Mouse (Mus musculus): ENCODE data around the gene Uchl1. TPM values are rescaled to one million over a fixed set of nuclear protein-coding genes. Genes with fewer than 3 reads are reported as not detected.

The Uchl1 gene
- polyA plus RNA-seq, 1 experiment from 2014 or later: 400 TPM

DNA sequence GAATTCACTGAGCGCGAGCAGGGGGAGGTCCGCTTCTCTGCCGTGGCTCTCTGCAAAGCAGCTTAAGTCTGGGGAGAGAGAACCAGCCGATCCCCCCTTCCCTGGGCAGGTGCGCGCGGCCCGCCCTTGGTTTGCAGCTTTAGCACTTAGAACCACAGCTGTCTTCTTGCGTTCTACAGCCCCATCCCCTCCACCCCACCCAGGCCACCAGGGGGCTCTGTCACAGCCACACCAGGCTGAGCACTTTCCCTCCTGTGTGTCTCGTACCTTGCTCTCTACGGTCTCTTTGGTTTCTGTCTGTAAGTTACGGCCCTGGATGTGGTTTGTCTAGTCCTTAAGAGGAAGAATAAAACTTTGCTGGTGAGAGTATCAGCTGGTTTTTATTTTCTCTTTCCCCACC lies 11.0 kb downstream of the Uchl1 start:
- H3K27ac ChIP-seq: no peak overlapping the region
- no peak overlapping the region for H3K4me3 ChIP-seq
- no peaks in the 10 kb centered on the region for H3K9me3 ChIP-seq
- 0 out of 2 replicates have a peak, but pooled peaks cover 3% of the 10 kb centered on the region for H3K4me1 ChIP-seq (replicated peaks)
- DNase-seq (ENCODE audit: low spot score): no peak
- H3K27me3 ChIP-seq (ENCODE audit: insufficient read depth, poor library complexity, severe bottlenecking): no peaks in the 10 kb centered on the region
- peaks cover 85% of the 10 kb centered on the region for H3K36me3 ChIP-seq
- 91% methylated on average over 13 of the region's 13 CpGs for WGBS

DNA sequence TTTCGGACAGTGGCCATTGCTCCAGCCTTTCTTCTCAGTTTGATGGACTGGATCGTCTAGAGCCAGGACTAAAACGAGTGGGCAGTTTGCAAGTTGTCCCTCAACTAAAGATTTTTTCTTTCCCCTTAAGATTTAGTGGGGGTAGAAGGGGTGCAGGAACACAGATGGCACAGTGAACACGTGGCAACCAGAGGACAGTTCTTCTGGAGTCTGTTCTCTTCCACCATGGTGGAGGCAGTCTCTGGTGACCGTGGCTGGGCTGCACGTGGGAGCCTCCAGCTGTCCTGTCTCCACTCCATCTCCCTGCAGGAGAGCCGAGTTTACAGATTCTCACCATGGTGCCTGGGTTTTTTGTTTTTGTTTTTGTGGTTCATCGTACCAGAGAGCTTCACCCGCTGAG lies 11.8 kb downstream of the Uchl1 start:
- Histone ChIP-seq H3K4me1 (replicated peaks) (0 out of 2 replicates have a peak, but pooled peaks cover 3% of the 10 kb centered on the region), H3K9me3 (no peaks in the 10 kb centered on the region), H3K4me3 (no peak overlapping the region), H3K27ac (no peak overlapping the region), H3K27me3 (ENCODE audit: insufficient read depth, poor library complexity, severe bottlenecking) (no peaks in the 10 kb centered on the region), H3K36me3 (peaks cover 76% of the 10 kb centered on the region)
- DNase-seq (ENCODE audit: low spot score): no peak
- WGBS: 79% methylated on average over 9 of the region's 9 CpGs

DNA sequence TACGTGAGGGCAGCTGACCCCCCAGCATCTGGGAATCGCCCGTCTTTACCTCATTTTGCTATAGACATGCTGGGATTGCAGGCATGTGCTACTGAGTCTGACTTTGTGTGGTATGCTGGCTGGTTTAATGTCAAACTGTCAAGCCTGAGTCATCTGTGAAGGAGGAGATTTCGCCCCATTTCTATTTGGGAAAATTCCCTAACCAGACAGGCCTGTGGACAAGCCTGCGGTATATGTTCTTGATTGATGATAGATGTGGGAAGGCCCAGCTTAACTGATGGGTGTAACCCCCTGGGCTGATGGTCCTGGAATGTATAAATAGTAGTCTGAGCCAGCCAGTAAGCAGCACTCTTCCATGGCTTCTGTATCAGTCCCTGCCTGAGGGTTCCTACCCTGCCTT lies 12.4 kb downstream of the Uchl1 start:
- no peaks in the 10 kb centered on the region for H3K9me3 ChIP-seq
- peaks cover 71% of the 10 kb centered on the region for H3K36me3 ChIP-seq
- H3K27ac ChIP-seq: no peak overlapping the region
- no peak for DNase-seq (ENCODE audit: low spot score)
- 0 out of 2 replicates have a peak, but pooled peaks cover 3% of the 10 kb centered on the region for H3K4me1 ChIP-seq (replicated peaks)
- no peaks in the 10 kb centered on the region for H3K27me3 ChIP-seq (ENCODE audit: insufficient read depth, poor library complexity, severe bottlenecking)
- H3K4me3 ChIP-seq: no peak overlapping the region
- whole genome bisulfite sequencing: 87% methylated on average over 5 of the region's 5 CpGs

DNA sequence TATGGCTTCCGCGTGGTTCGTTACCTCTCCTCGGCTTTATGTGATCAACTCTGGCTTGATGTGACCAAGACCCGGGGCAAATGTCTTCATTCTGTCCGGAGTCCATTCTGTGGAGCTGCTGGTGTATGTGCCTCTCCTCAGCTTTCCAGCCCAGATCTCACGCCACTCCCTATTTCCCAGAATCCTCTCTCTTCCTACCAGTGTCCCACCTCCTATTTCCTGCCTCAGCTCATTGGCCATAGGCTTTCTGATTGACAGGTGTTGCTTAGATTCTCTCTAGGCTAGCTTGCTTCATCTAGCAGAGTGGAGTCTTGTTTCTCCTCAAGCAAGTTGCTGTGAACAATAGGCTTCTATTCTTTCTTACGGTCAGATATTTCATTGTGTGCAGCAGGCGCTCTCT lies 13.9 kb downstream of the Uchl1 start:
- Histone ChIP-seq H3K4me1 (replicated peaks) (no peaks in the 10 kb centered on the region), H3K27me3 (ENCODE audit: insufficient read depth, poor library complexity, severe bottlenecking) (no peaks in the 10 kb centered on the region), H3K9me3 (no peaks in the 10 kb centered on the region), H3K27ac (no peak overlapping the region), H3K36me3 (peaks cover 56% of the 10 kb centered on the region), H3K4me3 (no peak overlapping the region)
- DNase-seq (ENCODE audit: low spot score): no peak
- WGBS: 92% methylated on average over 9 of the region's 9 CpGs

DNA sequence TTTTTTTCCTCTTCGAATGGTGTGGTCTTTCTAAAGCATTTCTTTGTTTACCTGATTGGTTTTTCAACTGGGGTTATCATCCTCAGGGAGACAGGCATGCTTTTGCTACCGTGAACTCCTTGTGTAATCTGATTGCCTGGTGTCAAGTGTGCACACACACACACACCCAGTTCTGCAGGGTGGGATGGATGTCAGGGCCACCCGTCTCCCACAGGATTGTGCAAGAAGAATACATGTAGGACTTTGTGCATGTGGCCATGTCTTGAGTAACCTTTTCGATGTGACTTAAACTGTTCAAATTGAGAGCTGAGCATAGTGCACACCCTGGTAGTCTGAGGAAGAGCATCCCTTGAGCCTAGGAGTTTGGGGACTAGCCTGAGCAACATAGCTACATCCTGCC lies 17.3 kb downstream of the Uchl1 start:
- Histone ChIP-seq H3K9me3 (no peaks in the 10 kb centered on the region), H3K4me1 (replicated peaks) (no peaks in the 10 kb centered on the region), H3K27me3 (ENCODE audit: insufficient read depth, poor library complexity, severe bottlenecking) (no peaks in the 10 kb centered on the region), H3K4me3 (no peak overlapping the region), H3K27ac (no peak overlapping the region), H3K36me3 (peaks cover 21% of the 10 kb centered on the region)
- DNase-seq (ENCODE audit: low spot score): no peak
- WGBS: 89% methylated on average over 4 of the region's 4 CpGs

DNA sequence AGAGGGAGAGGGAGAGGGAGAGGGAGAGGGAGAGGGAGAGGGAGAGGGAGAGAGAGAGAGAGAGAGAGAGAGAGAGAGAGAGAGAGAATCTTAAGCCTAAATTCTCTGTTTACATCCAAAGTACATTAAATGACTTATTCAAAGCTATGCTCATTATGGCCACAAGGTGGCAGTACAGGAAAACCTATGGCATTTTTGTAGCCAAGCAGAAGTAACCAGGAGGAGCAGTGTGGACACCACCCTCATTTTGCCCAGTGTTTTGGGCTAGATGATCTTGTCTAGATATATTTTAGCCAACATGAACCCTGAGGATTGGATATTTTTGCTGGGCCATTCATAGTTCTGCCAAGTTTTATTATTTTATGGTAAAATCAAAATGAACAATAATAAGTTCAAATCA lies 21.2 kb downstream of the Uchl1 start:
- no peak overlapping the region for H3K27ac ChIP-seq
- H3K27me3 ChIP-seq (ENCODE audit: insufficient read depth, poor library complexity, severe bottlenecking): no peaks in the 10 kb centered on the region
- H3K9me3 ChIP-seq: no peaks in the 10 kb centered on the region
- H3K4me3 ChIP-seq: no peak overlapping the region
- H3K36me3 ChIP-seq: no peaks in the 10 kb centered on the region
- H3K4me1 ChIP-seq (replicated peaks): peaks cover 10% of the 10 kb centered on the region
- peak; percentile 38 for DNase-seq (ENCODE audit: low spot score)

DNA sequence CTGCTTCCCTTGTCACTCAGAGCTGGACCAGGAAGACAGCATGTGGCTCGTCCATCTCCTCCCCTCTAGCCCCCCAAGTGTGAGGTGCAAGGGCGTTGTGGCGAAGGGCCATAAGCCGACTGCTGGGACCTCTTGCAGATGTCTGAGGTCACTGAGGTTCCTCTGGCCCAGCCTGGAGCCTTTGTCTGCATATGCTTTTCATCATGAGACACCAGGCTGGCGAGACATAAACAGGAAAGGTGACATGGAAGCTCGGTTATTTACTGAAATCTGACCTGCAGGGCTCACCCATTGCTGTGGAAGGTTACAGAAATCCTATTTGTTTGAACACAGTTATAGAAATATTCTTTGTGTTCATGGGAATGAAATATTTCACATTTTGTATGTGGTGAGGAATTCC lies 24.0 kb downstream of the Uchl1 start:
- no peaks in the 10 kb centered on the region for H3K27me3 ChIP-seq (ENCODE audit: insufficient read depth, poor library complexity, severe bottlenecking)
- H3K4me3 ChIP-seq: no peak overlapping the region
- peak; percentile 35 for DNase-seq (ENCODE audit: low spot score)
- no peaks in the 10 kb centered on the region for H3K36me3 ChIP-seq
- 47% methylated on average over 6 of the region's 6 CpGs for WGBS
- H3K4me1 ChIP-seq (replicated peaks): peaks cover 21% of the 10 kb centered on the region
- no peaks in the 10 kb centered on the region for H3K9me3 ChIP-seq
- peak overlapping the region; percentile 59 for H3K27ac ChIP-seq

DNA sequence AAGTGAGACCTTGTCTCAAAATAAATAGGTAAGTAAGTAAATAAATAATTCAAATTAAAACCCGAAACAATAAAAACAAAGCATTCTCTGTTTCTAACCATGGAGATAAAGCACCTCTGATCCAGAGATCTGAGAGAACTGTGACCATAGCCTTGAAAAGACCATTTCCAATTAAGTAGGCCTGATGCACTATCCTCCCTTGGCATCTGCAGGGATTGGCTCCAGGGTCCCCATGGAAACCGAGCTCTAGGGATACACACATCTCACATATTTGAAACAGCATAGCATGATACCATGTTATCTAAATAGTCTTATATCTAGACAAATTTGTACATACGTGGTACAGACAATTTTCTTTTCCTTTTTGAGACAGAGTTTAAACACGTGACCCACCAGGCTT lies 26.1 kb downstream of the Uchl1 start:
- DNase-seq (ENCODE audit: low spot score): no peak
- Histone ChIP-seq H3K27me3 (ENCODE audit: insufficient read depth, poor library complexity, severe bottlenecking) (no peaks in the 10 kb centered on the region), H3K9me3 (no peaks in the 10 kb centered on the region), H3K4me1 (replicated peaks) (peaks cover 21% of the 10 kb centered on the region), H3K36me3 (no peaks in the 10 kb centered on the region), H3K4me3 (no peak overlapping the region), H3K27ac (no peak overlapping the region)
- WGBS: 89% methylated on average over 4 of the region's 4 CpGs

DNA sequence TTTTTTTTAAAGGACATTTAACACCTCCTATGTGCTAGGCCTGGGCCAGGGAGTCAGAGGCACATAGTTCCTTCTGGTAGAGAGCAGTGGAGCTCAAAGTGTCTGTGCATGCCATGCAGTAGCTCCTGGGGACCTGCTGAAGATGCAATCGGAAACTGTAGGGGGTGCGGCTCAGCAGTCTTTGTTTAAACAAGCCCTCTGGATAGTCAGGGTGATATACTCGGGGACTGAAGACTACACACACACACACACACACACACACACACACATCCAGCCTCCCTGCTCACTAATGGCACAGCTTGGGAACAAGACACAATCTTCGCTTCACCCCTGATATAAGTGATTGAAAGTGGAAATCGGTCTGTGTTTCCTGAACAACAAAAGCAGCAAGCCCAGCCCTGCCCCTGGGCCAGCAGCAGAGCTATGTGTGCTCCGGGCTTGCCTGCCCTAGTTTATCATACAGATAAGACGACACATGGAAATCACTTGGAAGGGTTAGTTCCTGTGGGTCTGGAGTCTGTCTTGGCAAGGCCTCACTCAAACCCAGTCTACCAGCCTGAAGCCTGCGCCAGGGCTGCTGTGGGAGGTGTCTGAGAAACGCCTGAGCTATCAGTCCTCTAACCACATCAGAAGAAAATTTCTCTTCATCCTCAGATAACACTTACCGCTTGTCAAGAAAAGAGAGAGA lies 27.6 kb downstream of the Uchl1 start:
- H3K4me3 ChIP-seq: no peak overlapping the region
- peaks cover 21% of the 10 kb centered on the region for H3K4me1 ChIP-seq (replicated peaks)
- 52% methylated on average over 10 of the region's 10 CpGs for WGBS
- DNase-seq (ENCODE audit: low spot score): no peak
- no peaks in the 10 kb centered on the region for H3K27me3 ChIP-seq (ENCODE audit: insufficient read depth, poor library complexity, severe bottlenecking)
- H3K9me3 ChIP-seq: no peaks in the 10 kb centered on the region
- peak overlapping the region; percentile 64; the same call in 1 of the 2 replicates for H3K27ac ChIP-seq
- no peaks in the 10 kb centered on the region for H3K36me3 ChIP-seq

DNA sequence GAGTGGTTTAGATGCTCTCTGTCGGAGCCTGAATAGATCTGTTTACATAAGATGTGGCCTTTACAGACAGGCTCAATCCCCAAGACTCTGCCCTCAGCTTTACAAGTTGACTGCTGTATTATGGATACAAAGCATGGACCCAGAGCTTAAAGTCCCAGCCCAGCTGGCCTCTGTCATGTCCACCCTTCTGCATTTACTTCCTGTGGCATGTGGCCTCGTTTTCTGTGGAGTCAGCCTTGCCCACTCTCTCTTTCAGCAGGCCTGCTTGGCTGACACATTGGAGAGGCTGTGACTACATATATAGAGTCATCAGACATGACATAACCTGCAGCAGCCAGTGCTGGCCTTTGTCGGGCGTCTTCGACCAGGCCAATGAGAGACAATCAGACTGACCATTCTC lies 32.0 kb downstream of the Uchl1 start:
- no peak for DNase-seq (ENCODE audit: low spot score)
- Histone ChIP-seq H3K27ac (no peak overlapping the region), H3K36me3 (no peaks in the 10 kb centered on the region), H3K4me3 (no peak overlapping the region), H3K4me1 (replicated peaks) (peaks cover 19% of the 10 kb centered on the region), H3K9me3 (no peaks in the 10 kb centered on the region), H3K27me3 (ENCODE audit: insufficient read depth, poor library complexity, severe bottlenecking) (peaks cover 1% of the 10 kb centered on the region)
- 86% methylated on average over 5 of the region's 5 CpGs for WGBS

DNA sequence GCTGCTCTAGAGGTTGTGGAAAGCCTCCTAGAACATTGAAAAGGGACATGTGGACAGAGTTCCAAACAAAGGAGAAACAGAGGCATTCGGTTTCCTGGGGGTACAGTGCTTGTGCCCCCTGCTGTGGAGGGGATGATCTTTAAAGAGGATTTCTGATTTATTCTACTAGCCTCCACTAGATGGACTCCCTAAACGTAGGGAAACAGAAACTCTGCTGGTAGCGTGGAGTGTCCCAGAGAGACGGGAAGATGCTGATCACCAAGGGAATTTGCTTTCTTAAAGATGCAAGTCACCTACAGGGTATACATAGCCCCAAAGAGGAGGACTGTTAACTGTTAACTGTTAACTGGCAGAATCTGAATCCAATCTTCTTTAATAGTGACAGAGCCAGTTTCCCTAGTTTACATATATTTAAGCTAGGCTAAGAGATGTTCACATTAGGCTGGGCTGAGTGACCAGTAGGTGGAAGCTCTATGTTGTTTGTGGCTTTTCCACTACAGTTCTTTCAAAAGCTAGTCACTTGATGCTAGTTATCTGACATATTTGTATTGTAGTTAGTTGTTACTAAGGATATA lies 34.6 kb downstream of the Uchl1 start:
- Histone ChIP-seq H3K27me3 (ENCODE audit: insufficient read depth, poor library complexity, severe bottlenecking) (peaks cover 4% of the 10 kb centered on the region), H3K4me1 (replicated peaks) (peaks cover 20% of the 10 kb centered on the region), H3K27ac (no peak overlapping the region), H3K4me3 (no peak overlapping the region), H3K36me3 (no peaks in the 10 kb centered on the region), H3K9me3 (no peaks in the 10 kb centered on the region)
- WGBS: 19% methylated on average over 4 of the region's 4 CpGs
- DNase-seq (ENCODE audit: low spot score): no peak

DNA sequence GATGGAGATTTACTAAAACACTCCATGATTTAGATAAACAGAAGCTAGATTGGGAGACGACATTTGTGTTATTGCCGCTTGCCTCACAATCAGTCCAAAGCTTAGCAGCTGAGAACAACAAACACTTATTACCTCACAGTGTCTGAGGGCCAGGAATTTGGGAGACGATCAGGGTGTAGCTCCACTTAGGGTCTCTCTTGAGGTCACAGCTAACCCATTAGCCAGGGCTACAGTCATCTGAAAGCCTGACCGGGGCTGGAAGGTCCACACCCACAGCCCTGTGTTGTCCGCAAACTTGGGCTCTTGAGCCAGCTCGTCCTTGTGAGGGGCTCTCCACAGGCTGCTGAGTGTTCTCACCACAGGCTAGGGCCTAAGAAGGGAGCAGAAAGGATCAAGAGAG lies 36.9 kb downstream of the Uchl1 start:
- Histone ChIP-seq H3K4me3 (no peak overlapping the region), H3K4me1 (replicated peaks) (peaks cover 24% of the 10 kb centered on the region), H3K36me3 (no peaks in the 10 kb centered on the region), H3K27ac (peak overlapping the region; percentile 69), H3K27me3 (ENCODE audit: insufficient read depth, poor library complexity, severe bottlenecking) (peaks cover 4% of the 10 kb centered on the region), H3K9me3 (no peaks in the 10 kb centered on the region)
- DNase-seq (ENCODE audit: low spot score): no peak
- 72% methylated on average over 6 of the region's 6 CpGs for WGBS

DNA sequence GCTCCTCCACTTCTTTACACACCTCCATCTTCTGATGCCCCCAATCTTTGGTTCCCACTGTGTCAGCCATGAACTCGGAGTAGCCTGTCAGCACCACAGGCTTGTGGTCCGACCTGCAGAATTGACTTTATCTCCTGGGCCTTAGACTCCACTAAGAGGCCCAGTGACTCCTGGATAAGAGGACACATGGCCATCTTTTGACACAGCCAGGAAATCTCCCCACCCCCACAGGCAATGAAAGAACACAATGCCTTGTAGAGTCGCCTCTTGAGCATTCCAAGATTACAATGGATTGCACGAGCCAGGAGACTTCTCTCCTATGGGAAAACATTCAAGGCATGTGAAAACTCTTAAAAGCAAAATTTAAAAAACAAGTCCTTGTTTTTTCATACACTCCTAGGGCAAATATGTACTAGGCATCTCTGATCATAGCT lies 39.6 kb downstream of the Uchl1 start:
- H3K36me3 ChIP-seq: no peaks in the 10 kb centered on the region
- no peak overlapping the region for H3K4me3 ChIP-seq
- WGBS: 46% methylated on average over 4 of the region's 4 CpGs
- H3K27me3 ChIP-seq (ENCODE audit: insufficient read depth, poor library complexity, severe bottlenecking): peaks cover 4% of the 10 kb centered on the region
- H3K4me1 ChIP-seq (replicated peaks): peaks cover 33% of the 10 kb centered on the region
- DNase-seq (ENCODE audit: low spot score): no peak
- H3K27ac ChIP-seq: no peak overlapping the region
- no peaks in the 10 kb centered on the region for H3K9me3 ChIP-seq

All from hindbrain, embryonic 10.5 days (tissue).